Mouse (Mus musculus): Measurements from ENCODE around the gene Cdh13. TPM values are rescaled to one million over a fixed set of nuclear protein-coding genes. Genes with fewer than 3 reads are reported as not detected.

Cdh13 gene
- polyA plus RNA-seq, 1 experiment, result 56.6 TPM

GRCm38 (mm10) chr8:119035126-119035525, 751.6 kb downstream of the Cdh13 start:
- Histone ChIP-seq H3K27me3 (ENCODE audit: control insufficient read depth, insufficient read depth, insufficient read length) (no peaks in the 10 kb centered on the region), H3K4me3 (no peak overlapping the region), H3K4me2 (ENCODE audit: low read depth) (no peak overlapping the region), H3K36me3 (ENCODE audit: control insufficient read depth, insufficient read depth) (no peaks in the 10 kb centered on the region), H3ac (ENCODE audit: control insufficient read depth, insufficient read length) (no peak overlapping the region), H3K79me2 (ENCODE audit: control insufficient read depth, insufficient read depth) (no peaks in the 10 kb centered on the region)
- TF ChIP-seq USF1 (IDR thresholded peaks at IDR 0.05; ENCODE audit: low read depth), result no peak
- TF ChIP-seq E2F4 (IDR thresholded peaks at IDR 0.05; ENCODE audit: insufficient read depth), result no peak
- no peak for TF ChIP-seq MYOG (IDR thresholded peaks at IDR 0.05; ENCODE audit: control insufficient read depth in 1 of 3, insufficient read depth in 1 of 3, insufficient read length in 2 of 3, low read depth in 2 of 3)
- no peak for TF ChIP-seq POLR2AphosphoS2 (IDR thresholded peaks at IDR 0.05; ENCODE audit: insufficient read length, low read depth)
- TF ChIP-seq TCF3 (IDR thresholded peaks at IDR 0.05; ENCODE audit: insufficient read length, low read depth), result no peak
- no peak for TF ChIP-seq TCF12 (IDR thresholded peaks at IDR 0.05; ENCODE audit: insufficient read depth, poor library complexity, severe bottlenecking)
- TF ChIP-seq SRF (IDR thresholded peaks at IDR 0.05; ENCODE audit: control insufficient read depth, insufficient read length, low read depth), result no peak
- TF ChIP-seq MAX (IDR thresholded peaks at IDR 0.05; ENCODE audit: low read depth), result no peak
- no peak for TF ChIP-seq POLR2A (IDR thresholded peaks at IDR 0.05; ENCODE audit: insufficient read length, low read depth)
- no peak for TF ChIP-seq CEBPB (IDR thresholded peaks at IDR 0.05; ENCODE audit: insufficient read depth, poor library complexity, severe bottlenecking)
- TF ChIP-seq REST (IDR thresholded peaks at IDR 0.05; ENCODE audit: insufficient read depth, insufficient read length), result no peak
- no peak for TF ChIP-seq MYOD1 (IDR thresholded peaks at IDR 0.05; ENCODE audit: control insufficient read depth in 1 of 3, insufficient read length in 2 of 3, low read depth in 2 of 3)

- Histone ChIP-seq H3K79me2 (ENCODE audit: control insufficient read depth, insufficient read depth) (no peaks in the 10 kb centered on the region), H3K4me3 (no peak overlapping the region)
Observed at GRCm38 (mm10) chr8:119037571-119037970, 754.0 kb downstream of the Cdh13 start.

GRCm38 (mm10) chr8:119039358-119039757, 755.8 kb downstream of the Cdh13 start:
- TF ChIP-seq E2F4 (IDR thresholded peaks at IDR 0.05; ENCODE audit: insufficient read depth), result no peak
- H3K4me2 ChIP-seq (ENCODE audit: low read depth), result no peak overlapping the region
- no peaks in the 10 kb centered on the region for H3K27me3 ChIP-seq (ENCODE audit: control insufficient read depth, insufficient read depth, insufficient read length)
- no peaks in the 10 kb centered on the region for H3K36me3 ChIP-seq (ENCODE audit: control insufficient read depth, insufficient read depth)
- no peak overlapping the region for H3K4me3 ChIP-seq
- H3K79me2 ChIP-seq (ENCODE audit: control insufficient read depth, insufficient read depth), result no peaks in the 10 kb centered on the region
- H3ac ChIP-seq (ENCODE audit: control insufficient read depth, insufficient read length), result no peak overlapping the region

More at GRCm38 (mm10) chr8:119037571-119037970, 754.0 kb downstream of the Cdh13 start:
- H3ac ChIP-seq (ENCODE audit: control insufficient read depth, insufficient read length), result no peak overlapping the region
- no peaks in the 10 kb centered on the region for H3K27me3 ChIP-seq (ENCODE audit: control insufficient read depth, insufficient read depth, insufficient read length)
- no peak overlapping the region for H3K4me2 ChIP-seq (ENCODE audit: low read depth)
- no peaks in the 10 kb centered on the region for H3K36me3 ChIP-seq (ENCODE audit: control insufficient read depth, insufficient read depth)
- TF ChIP-seq SRF (IDR thresholded peaks at IDR 0.05; ENCODE audit: control insufficient read depth, insufficient read length, low read depth), result no peak
- TF ChIP-seq POLR2AphosphoS2 (IDR thresholded peaks at IDR 0.05; ENCODE audit: insufficient read length, low read depth), result no peak
- no peak for TF ChIP-seq TCF12 (IDR thresholded peaks at IDR 0.05; ENCODE audit: insufficient read depth, poor library complexity, severe bottlenecking)
- no peak for TF ChIP-seq TCF3 (IDR thresholded peaks at IDR 0.05; ENCODE audit: insufficient read length, low read depth)
- TF ChIP-seq CEBPB (IDR thresholded peaks at IDR 0.05; ENCODE audit: insufficient read depth, poor library complexity, severe bottlenecking), result no peak
- no peak for TF ChIP-seq POLR2A (IDR thresholded peaks at IDR 0.05; ENCODE audit: insufficient read length, low read depth)
- TF ChIP-seq MAX (IDR thresholded peaks at IDR 0.05; ENCODE audit: low read depth), result no peak
- TF ChIP-seq REST (IDR thresholded peaks at IDR 0.05; ENCODE audit: insufficient read depth, insufficient read length), result no peak
- TF ChIP-seq MYOD1 (IDR thresholded peaks at IDR 0.05; ENCODE audit: control insufficient read depth in 1 of 3, insufficient read length in 2 of 3, low read depth in 2 of 3), result no peak
- no peak for TF ChIP-seq USF1 (IDR thresholded peaks at IDR 0.05; ENCODE audit: low read depth)
- no peak for TF ChIP-seq E2F4 (IDR thresholded peaks at IDR 0.05; ENCODE audit: insufficient read depth)
- no peak for TF ChIP-seq MYOG (IDR thresholded peaks at IDR 0.05; ENCODE audit: control insufficient read depth in 1 of 3, insufficient read depth in 1 of 3, insufficient read length in 2 of 3, low read depth in 2 of 3)

- Histone ChIP-seq H3K79me2 (ENCODE audit: control insufficient read depth, insufficient read depth) (no peaks in the 10 kb centered on the region), H3K36me3 (ENCODE audit: control insufficient read depth, insufficient read depth) (no peaks in the 10 kb centered on the region), H3ac (ENCODE audit: control insufficient read depth, insufficient read length) (no peak overlapping the region), H3K27me3 (ENCODE audit: control insufficient read depth, insufficient read depth, insufficient read length) (no peaks in the 10 kb centered on the region), H3K4me2 (ENCODE audit: low read depth) (no peak overlapping the region), H3K4me3 (no peak overlapping the region)
- TF ChIP-seq TCF12 (IDR thresholded peaks at IDR 0.05; ENCODE audit: insufficient read depth, poor library complexity, severe bottlenecking) (no peak), POLR2AphosphoS2 (IDR thresholded peaks at IDR 0.05; ENCODE audit: insufficient read length, low read depth) (no peak), TCF3 (IDR thresholded peaks at IDR 0.05; ENCODE audit: insufficient read length, low read depth) (no peak), POLR2A (IDR thresholded peaks at IDR 0.05; ENCODE audit: insufficient read length, low read depth) (no peak), E2F4 (IDR thresholded peaks at IDR 0.05; ENCODE audit: insufficient read depth) (no peak), SRF (IDR thresholded peaks at IDR 0.05; ENCODE audit: control insufficient read depth, insufficient read length, low read depth) (no peak), CEBPB (IDR thresholded peaks at IDR 0.05; ENCODE audit: insufficient read depth, poor library complexity, severe bottlenecking) (no peak), REST (IDR thresholded peaks at IDR 0.05; ENCODE audit: insufficient read depth, insufficient read length) (no peak), MYOG (IDR thresholded peaks at IDR 0.05; ENCODE audit: control insufficient read depth in 1 of 3, insufficient read depth in 1 of 3, insufficient read length in 2 of 3, low read depth in 2 of 3) (no peak), USF1 (IDR thresholded peaks at IDR 0.05; ENCODE audit: low read depth) (no peak), MYOD1 (IDR thresholded peaks at IDR 0.05; ENCODE audit: control insufficient read depth in 1 of 3, insufficient read length in 2 of 3, low read depth in 2 of 3) (no peak), MAX (IDR thresholded peaks at IDR 0.05; ENCODE audit: low read depth) (no peak)
Observed at GRCm38 (mm10) chr8:119057876-119058275, 774.3 kb downstream of the Cdh13 start.

GRCm38 (mm10) chr8:119061671-119062070, 778.1 kb downstream of the Cdh13 start:
- TF ChIP-seq USF1 (IDR thresholded peaks at IDR 0.05; ENCODE audit: low read depth) (no peak), REST (IDR thresholded peaks at IDR 0.05; ENCODE audit: insufficient read depth, insufficient read length) (no peak), SRF (IDR thresholded peaks at IDR 0.05; ENCODE audit: control insufficient read depth, insufficient read length, low read depth) (no peak), TCF12 (IDR thresholded peaks at IDR 0.05; ENCODE audit: insufficient read depth, poor library complexity, severe bottlenecking) (no peak), MAX (IDR thresholded peaks at IDR 0.05; ENCODE audit: low read depth) (no peak), TCF3 (IDR thresholded peaks at IDR 0.05; ENCODE audit: insufficient read length, low read depth) (no peak), POLR2A (IDR thresholded peaks at IDR 0.05; ENCODE audit: insufficient read length, low read depth) (no peak), MYOG (IDR thresholded peaks at IDR 0.05; ENCODE audit: control insufficient read depth in 1 of 3, insufficient read depth in 1 of 3, insufficient read length in 2 of 3, low read depth in 2 of 3) (no peak), MYOD1 (IDR thresholded peaks at IDR 0.05; ENCODE audit: control insufficient read depth in 1 of 3, insufficient read length in 2 of 3, low read depth in 2 of 3) (no peak), E2F4 (IDR thresholded peaks at IDR 0.05; ENCODE audit: insufficient read depth) (no peak), CEBPB (IDR thresholded peaks at IDR 0.05; ENCODE audit: insufficient read depth, poor library complexity, severe bottlenecking) (no peak), POLR2AphosphoS2 (IDR thresholded peaks at IDR 0.05; ENCODE audit: insufficient read length, low read depth) (no peak)

More at GRCm38 (mm10) chr8:119061671-119062070, 778.1 kb downstream of the Cdh13 start:
- Histone ChIP-seq H3K79me2 (ENCODE audit: control insufficient read depth, insufficient read depth) (no peaks in the 10 kb centered on the region), H3ac (ENCODE audit: control insufficient read depth, insufficient read length) (no peak overlapping the region), H3K4me2 (ENCODE audit: low read depth) (no peak overlapping the region), H3K36me3 (ENCODE audit: control insufficient read depth, insufficient read depth) (no peaks in the 10 kb centered on the region), H3K4me3 (no peak overlapping the region), H3K27me3 (ENCODE audit: control insufficient read depth, insufficient read depth, insufficient read length) (no peaks in the 10 kb centered on the region)

Data from myocyte (in vitro differentiated cells).